Mouse (Mus musculus) midbrain, embryonic 14.5 days (tissue): Measurements from ENCODE around the gene Adamts8. TPM values are rescaled to one million over a fixed set of nuclear protein-coding genes. Genes with fewer than 3 reads are reported as not detected.

ENCODE experiments used
- ATAC-seq: fragments of 200-750 bp; cut with Nextera tagmentation; 2 replicates; pipeline ENCODE4 v1.8.0; 2017; ENCODE audit warnings: moderate number of reproducible peaks, moderate library complexity; ENCODE audit not compliant: low FRiP score, low TSS enrichment
- DNase-seq: peaks from one replicate; pipeline ENCODE4 v3.0.0-alpha.2; 2015
- H3K27ac ChIP-seq: fragments of 300-500 bp; sonication (generic); replicated peaks from 2 replicates; pipeline ENCODE4 v1.5.1; 2014; ENCODE audit warnings: mild to moderate bottlenecking, low read depth, low read length, moderate library complexity
- H3K27me3 ChIP-seq: fragments of 300-500 bp; sonication (generic); 2 replicates; pipeline ENCODE4 v1.6.1; 2014; ENCODE audit warnings: low read length, control low read depth, mixed read lengths; ENCODE audit not compliant: control insufficient read depth, insufficient read depth
- H3K36me3 ChIP-seq: fragments of 300-500 bp; sonication (generic); 2 replicates; pipeline ENCODE4 v1.6.1; 2014; ENCODE audit warnings: low read length, control low read depth; ENCODE audit not compliant: control insufficient read depth, insufficient read depth
- H3K4me1 ChIP-seq: fragments of 300-500 bp; sonication (generic); 2 replicates; pipeline ENCODE4 v1.6.1; 2014; ENCODE audit warnings: mild to moderate bottlenecking, antibody characterized with exemption, low read length, control low read depth; ENCODE audit not compliant: control insufficient read depth, insufficient read depth
- H3K4me2 ChIP-seq: fragments of 300-500 bp; sonication (generic); 2 replicates; pipeline ENCODE4 v1.6.1; 2014; ENCODE audit warnings: mild to moderate bottlenecking, low read length, moderate library complexity
- H3K4me3 ChIP-seq: fragments of 300-500 bp; sonication (generic); replicated peaks from 2 replicates; pipeline ENCODE4 v1.5.1; 2014; ENCODE audit warnings: low read depth, low read length
- H3K9ac ChIP-seq: fragments of 300-500 bp; sonication (generic); replicated peaks from 2 replicates; pipeline ENCODE4 v1.6.1; 2014; ENCODE audit warnings: mild to moderate bottlenecking, low read length, moderate library complexity
- H3K9me3 ChIP-seq: fragments of 300-500 bp; sonication (generic); 2 replicates; pipeline ENCODE4 v1.6.1; 2016; ENCODE audit warnings: low read length, control low read depth, mixed read lengths; ENCODE audit not compliant: control insufficient read depth
- WGBS: fragments of 180-500 bp; shearing (Covaris S2); extraction: QIAGEN DNeasy Blood & Tissue Kit; methylation state at CpG from one replicate; pipeline ENCODE4 v1.1.7; 2014; 5-methylcytosine and 5-hydroxymethylcytosine counted together
- polyA plus RNA-seq: library from polyadenylated mRNA; unstranded; fragments of >200 nt; fragmentation: Nextera tagmentation; extraction: Ambion mirVana; gene quantifications from 2 replicates; pipeline ENCODE4 v1.2.1, GENCODE M21; 2014

Gene Adamts8
- polyA plus RNA-seq, 1 experiment from 2014 or later: 1.7 TPM

DNA sequence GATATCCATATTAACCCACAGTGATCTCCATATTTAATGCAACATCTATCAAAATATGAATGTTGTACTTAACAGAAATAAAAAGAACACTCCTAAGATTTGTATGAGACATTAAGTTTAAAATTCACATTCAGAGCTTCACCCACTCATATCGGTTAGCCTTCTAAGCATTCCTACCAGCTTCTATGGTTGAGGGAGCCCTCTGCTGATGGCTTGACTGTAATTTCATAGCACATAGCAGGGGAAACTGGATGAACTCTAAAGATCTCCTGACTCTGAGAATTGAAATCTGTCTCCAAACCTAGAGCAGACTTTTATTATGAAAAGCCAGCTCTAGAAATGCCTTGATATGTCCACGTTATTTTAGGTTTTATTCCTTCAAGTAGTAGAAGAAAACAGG is 38.1 kb downstream of the Adamts8 start:
- no peaks in the 10 kb centered on the region for H3K36me3 ChIP-seq
- ATAC-seq (no peak), DNase-seq (no peak)
- no peak overlapping the region for H3K27ac ChIP-seq
- no peaks in the 10 kb centered on the region for H3K27me3 ChIP-seq
- no peak overlapping the region for H3K4me2 ChIP-seq
- 82% methylated on average over 2 of the region's 2 CpGs for WGBS
- H3K4me1 ChIP-seq: no peaks in the 10 kb centered on the region
- H3K4me3 ChIP-seq: no peak overlapping the region
- no peaks in the 10 kb centered on the region for H3K9me3 ChIP-seq
- H3K9ac ChIP-seq: no peak overlapping the region

DNA sequence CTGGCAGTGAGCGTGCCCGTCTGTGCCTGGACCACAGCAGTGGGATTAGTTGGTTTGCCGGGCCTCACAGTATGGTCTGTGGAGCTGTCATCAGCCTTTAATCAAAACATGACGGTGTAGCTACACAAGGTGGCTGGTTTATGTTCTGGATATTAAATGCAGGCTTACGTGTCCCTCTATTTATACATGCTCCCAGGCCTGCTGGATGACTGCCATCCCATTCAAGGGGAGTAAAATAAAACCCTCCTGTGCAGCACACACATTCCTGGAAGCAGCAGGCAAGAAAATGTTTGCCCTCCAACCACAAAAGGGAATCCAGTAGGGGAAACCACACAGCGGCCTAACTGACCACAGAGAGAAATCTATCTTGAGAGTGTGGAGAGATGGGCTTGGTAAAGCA is 43.4 kb downstream of the Adamts8 start:
- WGBS: 70% methylated on average over 6 of the region's 6 CpGs
- Histone ChIP-seq H3K4me1 (no peaks in the 10 kb centered on the region), H3K27ac (no peak overlapping the region), H3K9me3 (no peaks in the 10 kb centered on the region), H3K4me3 (no peak overlapping the region), H3K9ac (no peak overlapping the region), H3K27me3 (no peaks in the 10 kb centered on the region), H3K4me2 (no peak overlapping the region), H3K36me3 (no peaks in the 10 kb centered on the region)
- ATAC-seq (no peak), DNase-seq (no peak)

DNA sequence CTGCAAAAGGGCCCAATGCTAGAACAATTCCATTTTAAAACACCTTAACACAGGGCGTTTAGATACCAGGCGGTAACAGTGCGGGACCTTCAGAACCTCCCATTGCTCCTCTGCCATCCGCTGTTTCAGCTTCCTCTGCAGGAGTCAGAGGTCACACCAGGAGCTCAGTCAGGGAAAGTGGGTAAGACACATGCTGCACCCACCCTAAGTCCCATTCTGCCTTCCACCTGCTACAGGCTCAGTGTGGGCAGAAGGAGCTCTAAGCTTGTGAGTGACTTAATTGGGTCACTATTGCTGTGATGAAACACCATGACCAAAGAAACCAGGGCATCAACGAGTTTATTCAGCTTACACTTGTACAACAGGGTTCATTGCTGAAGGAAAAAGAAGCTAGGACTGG is 50.7 kb downstream of the Adamts8 start:
- Histone ChIP-seq H3K4me1 (no peaks in the 10 kb centered on the region), H3K4me3 (no peak overlapping the region), H3K4me2 (no peak overlapping the region), H3K9me3 (no peaks in the 10 kb centered on the region), H3K27me3 (no peaks in the 10 kb centered on the region), H3K9ac (no peak overlapping the region), H3K36me3 (no peaks in the 10 kb centered on the region), H3K27ac (no peak overlapping the region)
- ATAC-seq (no peak), DNase-seq (no peak)
- WGBS: 82% methylated on average over 5 of the region's 5 CpGs

DNA sequence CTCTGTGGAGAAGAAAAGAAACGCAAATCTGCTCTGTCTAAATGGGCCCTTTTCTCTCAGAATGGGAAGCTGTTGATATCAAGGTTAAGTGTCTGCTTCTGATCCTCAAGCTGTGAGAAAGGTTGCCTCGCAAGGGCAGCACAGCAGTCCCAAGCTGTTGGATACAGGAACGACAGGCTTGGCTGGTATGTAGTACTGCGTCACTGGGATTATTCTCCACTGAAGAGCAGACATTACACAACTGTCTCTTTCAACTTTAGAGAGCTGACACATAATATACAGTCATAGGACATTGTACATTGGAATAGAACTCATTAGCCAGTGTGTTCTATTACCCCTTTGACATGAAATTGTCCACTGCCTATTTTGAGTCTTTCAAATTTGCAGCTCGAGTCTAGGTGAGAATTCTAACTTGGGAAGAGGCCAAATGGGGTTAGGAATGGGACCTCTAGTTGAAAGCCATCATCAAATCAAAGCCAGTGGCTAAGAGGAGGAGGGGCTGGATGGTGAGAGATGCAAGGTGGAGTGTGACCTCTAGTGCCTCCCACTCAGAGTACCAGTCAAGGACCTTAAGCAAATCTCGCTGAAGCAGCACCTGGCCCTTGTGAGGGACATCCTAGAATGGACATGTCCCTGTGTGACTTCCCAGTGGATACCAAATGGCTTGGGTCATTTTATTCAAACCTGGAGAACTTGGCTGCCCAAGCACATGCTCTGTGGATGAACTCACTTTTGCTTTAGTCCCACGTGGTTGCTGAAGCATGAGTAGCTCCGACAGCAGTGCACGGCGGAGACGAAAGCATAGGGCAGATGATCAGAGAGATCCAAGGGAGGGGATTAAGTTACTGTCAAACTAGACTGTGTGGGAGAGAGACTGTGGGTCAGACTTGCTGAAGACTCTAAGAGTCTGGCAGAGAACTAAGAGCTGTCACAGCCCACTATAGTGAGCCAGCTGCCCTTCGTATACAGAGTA is 54.5 kb downstream of the Adamts8 start:
- no peak overlapping the region for H3K4me3 ChIP-seq
- WGBS: 82% methylated on average over 12 of the region's 12 CpGs
- H3K4me2 ChIP-seq: no peak overlapping the region
- no peak overlapping the region for H3K27ac ChIP-seq
- ATAC-seq: no peak
- no peak overlapping the region for H3K9ac ChIP-seq
- no peaks in the 10 kb centered on the region for H3K4me1 ChIP-seq
- H3K27me3 ChIP-seq: no peaks in the 10 kb centered on the region
- DNase-seq: no peak
- H3K36me3 ChIP-seq: no peaks in the 10 kb centered on the region
- H3K9me3 ChIP-seq: no peaks in the 10 kb centered on the region

DNA sequence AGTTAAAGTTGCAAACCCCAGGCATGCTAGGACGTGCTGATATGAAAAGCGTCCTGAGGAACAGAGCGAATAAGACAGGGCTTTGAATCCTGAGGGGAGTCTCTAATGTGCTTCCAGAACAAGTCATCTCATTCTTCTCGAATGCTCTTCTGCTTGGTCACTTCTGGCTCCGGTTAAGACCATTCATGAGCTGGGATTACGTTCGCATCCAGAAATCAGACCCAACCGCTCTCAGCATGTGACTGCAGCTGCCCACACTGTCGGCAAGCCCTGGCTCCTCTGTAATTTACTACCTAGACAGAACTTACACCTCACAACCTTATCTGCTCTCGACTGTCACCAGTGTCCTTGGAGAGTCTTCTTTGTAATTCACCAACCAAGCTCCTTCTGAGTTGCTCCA is 58.3 kb downstream of the Adamts8 start:
- no peaks in the 10 kb centered on the region for H3K9me3 ChIP-seq
- H3K36me3 ChIP-seq: no peaks in the 10 kb centered on the region
- no peak overlapping the region for H3K27ac ChIP-seq
- whole genome bisulfite sequencing: 83% methylated on average over 10 of the region's 10 CpGs
- ATAC-seq (no peak), DNase-seq (no peak)
- H3K4me2 ChIP-seq: no peak overlapping the region
- no peaks in the 10 kb centered on the region for H3K27me3 ChIP-seq
- no peak overlapping the region for H3K4me3 ChIP-seq
- no peak overlapping the region for H3K9ac ChIP-seq
- H3K4me1 ChIP-seq: no peaks in the 10 kb centered on the region

DNA sequence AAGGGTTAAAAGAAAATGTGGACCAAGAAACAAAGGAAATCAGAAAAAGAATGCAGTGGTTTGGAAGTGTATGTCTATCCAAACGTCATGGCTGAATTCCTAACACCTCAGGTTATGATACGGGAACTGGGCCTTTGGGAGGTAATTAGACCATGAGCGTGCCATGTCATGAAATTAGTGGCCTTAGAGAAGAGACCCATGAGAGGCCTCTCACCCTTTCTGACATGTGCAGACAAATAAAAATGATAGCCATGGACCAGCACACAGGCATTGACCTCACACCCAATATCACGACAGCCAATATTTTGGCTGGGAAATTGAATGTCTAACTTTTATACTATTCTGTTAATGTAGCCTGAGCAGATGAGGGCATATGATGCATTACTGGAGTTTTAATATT is 60.2 kb downstream of the Adamts8 start:
- H3K4me1 ChIP-seq: no peaks in the 10 kb centered on the region
- H3K9me3 ChIP-seq: no peaks in the 10 kb centered on the region
- H3K27me3 ChIP-seq: no peaks in the 10 kb centered on the region
- 81% methylated on average over 4 of the region's 4 CpGs for WGBS
- DNase-seq (no peak), ATAC-seq (no peak)
- H3K4me2 ChIP-seq: no peak overlapping the region
- no peaks in the 10 kb centered on the region for H3K36me3 ChIP-seq
- no peak overlapping the region for H3K4me3 ChIP-seq
- H3K9ac ChIP-seq: no peak overlapping the region
- no peak overlapping the region for H3K27ac ChIP-seq

DNA sequence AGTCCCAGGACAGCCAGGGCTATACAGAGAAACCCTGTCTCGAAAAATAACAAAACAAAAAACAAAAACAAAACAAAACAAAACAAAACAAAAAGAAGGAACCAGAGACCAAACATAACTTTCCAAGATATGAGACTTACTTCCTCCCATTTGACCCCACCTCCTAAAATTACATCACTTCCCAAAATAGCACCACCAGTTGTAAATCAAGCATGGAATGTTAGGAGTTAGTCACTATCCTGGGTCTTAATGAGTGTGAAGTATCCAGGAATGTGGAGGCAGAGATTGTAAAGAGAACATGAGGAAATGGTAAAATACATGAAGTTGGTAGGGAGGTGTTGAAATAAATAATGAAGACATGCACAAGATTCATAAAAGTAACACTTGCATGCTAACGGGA is 67.0 kb downstream of the Adamts8 start:
- Histone ChIP-seq H3K9me3 (no peaks in the 10 kb centered on the region), H3K9ac (no peak overlapping the region), H3K4me3 (no peak overlapping the region), H3K4me1 (no peaks in the 10 kb centered on the region), H3K27me3 (no peaks in the 10 kb centered on the region), H3K4me2 (no peak overlapping the region), H3K27ac (no peak overlapping the region), H3K36me3 (no peaks in the 10 kb centered on the region)
- DNase-seq (no peak), ATAC-seq (no peak)
- WGBS: 88% methylated on average over 2 of the region's 2 CpGs

DNA sequence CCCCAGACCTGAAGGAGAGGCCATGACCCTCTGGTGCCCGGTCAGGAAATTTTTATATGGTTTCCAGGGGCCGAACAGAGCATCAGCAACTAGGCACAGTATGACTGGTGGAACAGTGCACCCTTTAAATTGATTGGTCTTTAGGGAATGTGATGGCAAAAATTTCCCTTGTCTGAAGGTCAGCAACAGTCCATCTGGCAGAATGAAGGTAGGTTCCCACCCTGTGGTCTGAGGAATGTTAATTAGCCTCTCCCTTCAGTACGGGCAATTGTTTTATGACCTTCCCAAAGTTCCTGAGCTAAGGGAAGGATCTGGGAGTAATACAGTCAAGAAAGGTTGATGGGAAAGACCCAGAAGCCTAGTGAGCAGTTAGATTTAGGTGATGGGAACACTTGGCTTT is 67.7 kb downstream of the Adamts8 start:
- H3K27ac ChIP-seq: no peak overlapping the region
- H3K27me3 ChIP-seq: no peaks in the 10 kb centered on the region
- no peak overlapping the region for H3K4me3 ChIP-seq
- no peak overlapping the region for H3K9ac ChIP-seq
- no peaks in the 10 kb centered on the region for H3K4me1 ChIP-seq
- 87% methylated on average over 3 of the region's 3 CpGs for WGBS
- no peaks in the 10 kb centered on the region for H3K9me3 ChIP-seq
- no peak for ATAC-seq
- no peak overlapping the region for H3K4me2 ChIP-seq
- no peak for DNase-seq
- H3K36me3 ChIP-seq: no peaks in the 10 kb centered on the region

DNA sequence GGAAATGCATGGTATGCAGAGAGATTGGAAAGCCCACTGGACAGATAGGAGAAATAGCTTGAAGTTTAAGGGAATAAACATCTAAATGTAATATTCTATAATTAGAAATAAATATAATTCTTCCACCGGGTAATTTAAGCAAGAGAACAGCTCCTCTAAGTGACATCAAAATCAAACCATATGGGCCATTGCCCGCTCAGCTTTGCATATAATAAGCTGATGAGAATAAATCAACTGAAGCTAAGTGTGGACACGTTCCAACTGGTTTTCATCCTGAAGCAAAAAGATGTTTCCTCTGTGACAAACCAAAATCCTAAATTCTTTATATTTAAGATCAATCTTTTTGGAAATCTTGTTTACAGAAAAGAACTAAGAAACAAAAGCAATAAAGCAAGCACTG is 68.4 kb downstream of the Adamts8 start:
- Histone ChIP-seq H3K9me3 (no peaks in the 10 kb centered on the region), H3K4me1 (no peaks in the 10 kb centered on the region), H3K9ac (no peak overlapping the region), H3K36me3 (no peaks in the 10 kb centered on the region), H3K27ac (no peak overlapping the region), H3K4me3 (no peak overlapping the region), H3K4me2 (no peak overlapping the region), H3K27me3 (no peaks in the 10 kb centered on the region)
- 84% methylated on average over 3 of the region's 3 CpGs for WGBS
- ATAC-seq (no peak), DNase-seq (no peak)
